Mouse (Mus musculus): ENCODE data around the gene Ndufa12. TPM values are rescaled to one million over a fixed set of nuclear protein-coding genes. Genes with fewer than 3 reads are reported as not detected.

The Ndufa12 gene
- 400 and 502 TPM in 2 replicates for total RNA-seq (2014; rRNA removed; ENCODE audit: low replicate concordance)
- polyA plus RNA-seq (2015; fragmentation: Nextera tagmentation; extraction: Ambion mirVana), result 1,221 and 1,258 TPM in 2 replicates

DNA sequence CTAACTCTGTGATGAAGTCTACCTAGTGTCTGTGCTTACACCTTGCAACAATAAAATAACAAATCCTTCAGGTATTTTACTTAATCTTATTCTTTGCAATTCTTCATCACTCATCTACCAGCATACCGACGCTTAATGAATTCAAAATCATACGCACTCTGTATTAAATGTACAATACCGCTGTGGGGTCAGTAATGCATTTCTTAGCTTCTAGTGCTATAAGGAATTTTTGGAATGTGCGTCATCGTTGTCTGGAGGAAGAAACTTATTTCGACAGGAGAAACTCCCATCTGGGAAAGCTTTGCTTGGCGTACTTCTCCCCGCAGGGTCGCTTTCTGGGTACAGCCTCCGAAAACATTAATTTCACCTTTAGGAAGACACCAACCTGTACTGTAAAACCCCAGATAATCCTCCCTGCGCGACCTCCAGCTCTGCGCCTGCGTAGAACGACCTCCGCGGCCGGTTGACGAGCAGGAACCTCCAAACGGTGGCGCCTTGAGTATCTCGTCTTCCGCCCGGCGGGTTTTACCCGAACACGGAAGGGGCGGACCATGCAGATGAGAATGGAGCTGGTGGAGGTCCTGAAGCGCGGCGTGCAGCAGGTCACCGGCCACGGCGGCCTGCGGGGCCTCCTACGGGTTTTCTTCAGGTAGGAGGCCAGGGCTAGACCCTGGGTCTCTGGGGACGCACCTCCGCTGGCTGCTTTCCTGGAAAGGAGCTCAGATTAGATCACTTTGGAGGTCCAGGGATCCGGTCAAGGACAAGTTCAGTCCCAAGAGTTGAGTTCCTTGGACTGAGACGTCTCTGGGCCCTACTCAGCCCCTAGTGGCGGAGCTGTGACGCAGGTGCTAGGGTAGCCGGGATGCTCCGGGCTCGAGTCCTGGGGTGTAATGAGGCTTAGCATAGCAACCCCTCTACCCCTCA is at the start of gene Ndufa12:
Ndufa12 (plus strand) TSS at position 239 of the 924 bp plus-strand sequence.
- H3K27me3 ChIP-seq (ENCODE audit: control insufficient read depth, insufficient read depth, low read length), result no peaks in the 10 kb centered on the region
- 0 out of 2 replicates have a peak, but pooled peaks cover 6% of the 10 kb centered on the region for H3K4me1 ChIP-seq (ENCODE audit: control insufficient read depth, insufficient read depth)
- DNase-seq (ENCODE audit: low spot score) (peak; percentile 88), ATAC-seq (ENCODE audit: insufficient read depth, low read depth) (peak; percentile 97)
- H3K9ac ChIP-seq (replicated peaks; ENCODE audit: low read depth, low read length), result peak within 1 kb of the TSS; percentile 64
- peak within 1 kb of the TSS; percentile 82 for H3K27ac ChIP-seq (ENCODE audit: low read depth)
- peaks cover 35% of the 10 kb centered on the region for H3K36me3 ChIP-seq (replicated peaks; ENCODE audit: control insufficient read depth, insufficient read depth, low read length)
- peak within 1 kb of the TSS; percentile 64 for H3K4me3 ChIP-seq (ENCODE audit: low read depth, low read length)
- H3K9me3 ChIP-seq (replicated peaks; ENCODE audit: control insufficient read depth, low read length), result no peaks in the 10 kb centered on the region
- peak; percentile 60 for TF ChIP-seq CTCF (IDR thresholded peaks at IDR 0.05; ENCODE audit: low read depth)
- no peak; the same call in 1 of the 2 replicates for TF ChIP-seq EP300 (IDR thresholded peaks at IDR 0.05; ENCODE audit: low read depth)
- H3K4me2 ChIP-seq (ENCODE audit: low read depth, low read length), result peak within 1 kb of the TSS; percentile 71
- WGBS, result under 1% methylated on average over 46 of the region's 46 CpGs

DNA sequence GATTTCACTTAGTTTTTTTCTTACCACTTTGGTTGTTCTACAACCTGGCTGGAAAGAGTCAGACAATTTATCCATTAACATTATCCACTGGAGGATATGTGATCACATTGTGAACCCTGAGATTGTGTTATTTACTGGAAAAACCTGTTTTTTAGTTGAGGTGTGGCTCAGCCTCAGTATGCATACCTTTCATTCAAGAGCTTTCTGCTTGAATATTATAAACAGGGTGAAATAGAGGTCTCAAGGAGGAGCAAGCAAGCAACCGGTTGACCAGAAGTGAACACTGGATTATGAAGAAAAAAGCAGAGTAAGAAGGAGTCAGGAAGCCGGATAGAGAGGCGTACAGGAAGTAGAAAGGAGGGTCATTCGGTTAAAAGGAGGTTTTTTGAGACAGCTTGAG is 47.0 kb upstream of the Ndufa12 start:
- DNase-seq (ENCODE audit: low spot score), result no peak
- H3K27ac ChIP-seq (ENCODE audit: low read depth), result no peak overlapping the region
- H3K9me3 ChIP-seq (replicated peaks; ENCODE audit: control insufficient read depth, low read length), result no peaks in the 10 kb centered on the region
- H3K4me1 ChIP-seq (ENCODE audit: control insufficient read depth, insufficient read depth), result peaks cover 5% of the 10 kb centered on the region; the same call in 1 of the 2 replicates
- H3K36me3 ChIP-seq (replicated peaks; ENCODE audit: control insufficient read depth, insufficient read depth, low read length), result 0 out of 2 replicates have a peak, but pooled peaks cover 3% of the 10 kb centered on the region
- no peak overlapping the region for H3K4me3 ChIP-seq (ENCODE audit: low read depth, low read length)
- no peak for ATAC-seq (ENCODE audit: insufficient read depth, low read depth)
- 65% methylated on average over 4 of the region's 4 CpGs for WGBS
- no peaks in the 10 kb centered on the region for H3K27me3 ChIP-seq (ENCODE audit: control insufficient read depth, insufficient read depth, low read length)
- H3K4me2 ChIP-seq (ENCODE audit: low read depth, low read length), result no peak overlapping the region
- H3K9ac ChIP-seq (replicated peaks; ENCODE audit: low read depth, low read length), result no peak overlapping the region
- TF ChIP-seq CTCF (IDR thresholded peaks at IDR 0.05; ENCODE audit: low read depth) (no peak), EP300 (IDR thresholded peaks at IDR 0.05; ENCODE audit: low read depth) (no peak)

DNA sequence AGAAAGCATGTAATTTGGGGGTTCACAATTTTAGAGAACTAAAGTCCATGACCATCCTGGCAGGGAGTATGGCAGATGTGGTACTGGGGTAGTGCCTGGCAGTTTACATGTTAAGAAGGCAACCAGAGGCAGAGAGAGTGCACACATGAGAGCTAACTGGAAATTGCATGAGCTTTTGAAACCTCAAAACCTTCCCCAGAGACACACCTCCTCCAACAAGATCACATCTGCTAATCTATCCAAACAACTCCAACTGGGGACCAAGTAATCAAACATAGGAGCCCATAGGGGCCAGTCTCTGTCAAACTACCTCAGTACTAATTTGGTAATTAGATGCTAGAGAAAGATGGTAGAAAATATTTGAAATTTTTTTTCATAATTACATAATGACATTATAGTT is 44.7 kb upstream of the Ndufa12 start:
- no peaks in the 10 kb centered on the region for H3K9me3 ChIP-seq (replicated peaks; ENCODE audit: control insufficient read depth, low read length)
- peaks cover 17% of the 10 kb centered on the region; the same call in 1 of the 2 replicates for H3K36me3 ChIP-seq (replicated peaks; ENCODE audit: control insufficient read depth, insufficient read depth, low read length)
- DNase-seq (ENCODE audit: low spot score) (no peak), ATAC-seq (ENCODE audit: insufficient read depth, low read depth) (no peak)
- no peak overlapping the region for H3K4me3 ChIP-seq (ENCODE audit: low read depth, low read length)
- no peak overlapping the region for H3K4me2 ChIP-seq (ENCODE audit: low read depth, low read length)
- TF ChIP-seq EP300 (IDR thresholded peaks at IDR 0.05; ENCODE audit: low read depth) (no peak), CTCF (IDR thresholded peaks at IDR 0.05; ENCODE audit: low read depth) (no peak)
- peaks cover 5% of the 10 kb centered on the region; the same call in 1 of the 2 replicates for H3K4me1 ChIP-seq (ENCODE audit: control insufficient read depth, insufficient read depth)
- H3K27ac ChIP-seq (ENCODE audit: low read depth), result no peak overlapping the region
- H3K9ac ChIP-seq (replicated peaks; ENCODE audit: low read depth, low read length), result no peak overlapping the region
- no peaks in the 10 kb centered on the region for H3K27me3 ChIP-seq (ENCODE audit: control insufficient read depth, insufficient read depth, low read length)

DNA sequence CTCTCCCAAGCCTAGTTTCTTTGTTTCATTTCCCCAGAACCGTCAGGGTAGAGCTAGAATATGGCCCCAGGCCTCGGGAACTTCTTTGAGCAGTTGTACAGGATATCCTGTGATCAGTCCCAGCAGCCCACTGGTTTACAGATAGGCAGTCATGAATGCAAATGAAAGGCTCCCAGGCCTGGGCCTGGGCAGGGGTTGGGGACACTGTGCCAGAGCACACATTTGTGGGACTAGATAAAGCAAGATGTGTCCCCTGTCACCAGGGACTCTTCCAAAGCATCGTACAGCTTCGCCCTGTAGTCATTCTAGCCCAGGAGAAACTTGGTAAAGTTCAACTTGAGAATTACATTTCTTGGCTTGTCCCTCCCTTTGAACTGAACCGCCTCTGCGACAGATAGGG is 39.6 kb upstream of the Ndufa12 start:
- Histone ChIP-seq H3K9me3 (replicated peaks; ENCODE audit: control insufficient read depth, low read length) (no peaks in the 10 kb centered on the region), H3K36me3 (replicated peaks; ENCODE audit: control insufficient read depth, insufficient read depth, low read length) (peaks cover 42% of the 10 kb centered on the region), H3K4me3 (ENCODE audit: low read depth, low read length) (no peak overlapping the region), H3K4me2 (ENCODE audit: low read depth, low read length) (no peak overlapping the region), H3K27ac (ENCODE audit: low read depth) (no peak overlapping the region), H3K4me1 (ENCODE audit: control insufficient read depth, insufficient read depth) (no peaks in the 10 kb centered on the region), H3K27me3 (ENCODE audit: control insufficient read depth, insufficient read depth, low read length) (no peaks in the 10 kb centered on the region), H3K9ac (replicated peaks; ENCODE audit: low read depth, low read length) (no peak overlapping the region)
- no peak for ATAC-seq (ENCODE audit: insufficient read depth, low read depth)
- WGBS, result 79% methylated on average over 6 of the region's 6 CpGs
- no peak for DNase-seq (ENCODE audit: low spot score)
- TF ChIP-seq EP300 (IDR thresholded peaks at IDR 0.05; ENCODE audit: low read depth) (no peak), CTCF (IDR thresholded peaks at IDR 0.05; ENCODE audit: low read depth) (no peak)

DNA sequence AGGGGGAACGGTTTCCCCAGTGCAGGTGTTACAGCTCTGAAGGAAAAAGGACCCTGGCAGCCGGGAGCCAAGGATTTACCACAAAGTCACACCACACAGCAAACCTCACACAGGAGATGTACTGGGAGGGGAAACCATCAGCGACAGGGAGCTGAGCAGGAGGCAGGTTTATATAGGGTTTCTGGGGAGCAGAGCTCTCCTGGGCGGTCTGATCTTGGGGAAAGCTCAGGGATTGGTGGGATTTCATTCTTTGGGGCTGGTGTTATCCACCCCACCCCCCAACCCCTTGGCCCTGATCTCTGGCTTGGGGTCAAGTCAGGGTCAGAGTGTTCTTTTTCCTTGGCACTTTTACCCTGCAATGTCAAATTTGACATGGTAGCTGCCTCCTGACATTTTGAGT is 39.1 kb upstream of the Ndufa12 start:
- no peak overlapping the region for H3K27ac ChIP-seq (ENCODE audit: low read depth)

More for the DNA sequence above, 39.1 kb upstream of the Ndufa12 start:
- Histone ChIP-seq H3K4me2 (ENCODE audit: low read depth, low read length) (no peak overlapping the region), H3K4me1 (ENCODE audit: control insufficient read depth, insufficient read depth) (no peaks in the 10 kb centered on the region), H3K27me3 (ENCODE audit: control insufficient read depth, insufficient read depth, low read length) (no peaks in the 10 kb centered on the region), H3K36me3 (replicated peaks; ENCODE audit: control insufficient read depth, insufficient read depth, low read length) (peaks cover 46% of the 10 kb centered on the region), H3K9me3 (replicated peaks; ENCODE audit: control insufficient read depth, low read length) (no peaks in the 10 kb centered on the region), H3K4me3 (ENCODE audit: low read depth, low read length) (no peak overlapping the region), H3K9ac (replicated peaks; ENCODE audit: low read depth, low read length) (no peak overlapping the region)
- no peak for ATAC-seq (ENCODE audit: insufficient read depth, low read depth)
- WGBS, result 86% methylated on average over 4 of the region's 4 CpGs
- DNase-seq (ENCODE audit: low spot score), result no peak
- TF ChIP-seq CTCF (IDR thresholded peaks at IDR 0.05; ENCODE audit: low read depth) (no peak), EP300 (IDR thresholded peaks at IDR 0.05; ENCODE audit: low read depth) (no peak)

All from heart, postnatal 0 days (tissue).